Mouse (Mus musculus) E14TG2a.4 (cell line): ENCODE results near the gene Tsc22d4.

Experiments
- CTCF ChIP-seq: conservative IDR thresholded peaks from 2 replicates; pipeline ENCODE4 v1.5.1; 2014; ENCODE audit warnings: low read length
- POU5F1 ChIP-seq: IDR thresholded peaks from 2 replicates; pipeline ENCODE4 v1.6.1; 2014; ENCODE audit warnings: low read length, borderline replicate concordance

DNA sequence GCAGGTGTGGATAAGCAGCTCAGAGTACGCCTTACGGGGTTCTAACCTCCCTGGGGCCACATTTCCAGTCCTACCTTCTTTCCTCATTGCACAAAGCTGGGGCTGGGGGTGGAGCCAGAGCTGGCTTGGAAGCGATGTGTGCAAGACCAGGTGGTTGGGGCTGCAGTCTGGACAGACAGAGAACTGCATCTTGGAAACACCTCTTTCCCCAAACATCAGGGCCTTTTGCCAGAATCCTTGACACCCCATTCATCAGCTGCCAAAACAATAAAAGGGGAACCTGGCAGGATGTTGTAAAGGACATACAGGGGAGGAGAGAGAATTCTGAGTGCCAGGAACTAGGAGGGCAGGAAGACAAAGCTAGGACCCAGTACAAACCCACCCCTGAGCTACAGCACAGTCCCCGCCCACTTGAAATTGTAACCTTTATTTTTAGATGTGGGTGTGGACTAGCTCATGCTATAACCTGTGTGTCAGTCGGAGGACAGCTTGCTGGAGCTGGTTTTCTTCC is 30.9 kb downstream of the Tsc22d4 start:
- TF ChIP-seq CTCF = no peak
- no peak for TF ChIP-seq POU5F1
